Mouse (Mus musculus): ENCODE results near the gene Nfatc4. TPM values are rescaled to one million over a fixed set of nuclear protein-coding genes. Genes with fewer than 3 reads are reported as not detected.

Nfatc4 gene
- polyA plus RNA-seq, 1 experiment from 2014 or later, result 35.5 TPM

DNA sequence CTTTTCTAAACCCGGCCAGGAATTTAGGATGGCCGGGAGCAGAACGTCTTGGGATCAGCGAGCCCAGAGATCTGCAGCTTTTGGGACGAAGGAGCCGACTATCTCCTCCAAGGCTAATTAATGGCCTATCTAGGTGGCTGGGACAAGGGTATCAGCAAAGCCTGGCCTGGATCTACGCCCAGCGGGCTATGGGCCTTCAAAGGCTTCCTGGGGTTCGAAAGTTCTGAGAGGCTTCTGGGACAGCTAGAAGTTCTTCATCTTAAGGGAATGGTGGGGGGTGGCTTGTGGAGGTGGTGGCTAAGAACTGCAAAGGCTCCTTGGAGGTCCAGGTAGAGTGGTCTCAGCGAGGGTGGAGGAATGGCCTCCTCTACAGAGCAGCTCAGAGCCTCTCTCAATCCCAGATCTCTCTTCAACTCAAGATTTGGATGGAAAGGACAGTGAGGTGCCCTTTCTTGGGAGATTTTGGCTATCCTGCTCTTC is 1.1 kb downstream of the Nfatc4 start:
- Histone ChIP-seq H3K9ac (peak overlapping the region; percentile 24; the same call in 1 of the 2 replicates), H3K4me3 (replicated peaks) (peak overlapping the region; percentile 67), H3K27me3 (replicated peaks) (no peaks in the 10 kb centered on the region), H3K4me1 (peaks cover 13% of the 10 kb centered on the region), H3K27ac (peak overlapping the region; percentile 97), H3K4me2 (peak overlapping the region; percentile 69), H3K9me3 (no peaks in the 10 kb centered on the region), H3K36me3 (peaks cover 2% of the 10 kb centered on the region; the same call in 1 of the 2 replicates)
- ATAC-seq (ENCODE audit: insufficient read depth, low FRiP score, low read depth), result no peak
- WGBS, result 5% methylated on average over 10 of the region's 10 CpGs

GRCm38 (mm10) chr14:55824481-55825215 is 1.7 kb downstream of the Nfatc4 start:
- ATAC-seq (ENCODE audit: insufficient read depth, low FRiP score, low read depth), result peak; percentile 6; the same call in 1 of the 2 replicates
- H3K9me3 ChIP-seq, result no peaks in the 10 kb centered on the region
- peak overlapping the region; percentile 69 for H3K4me2 ChIP-seq
- peak overlapping the region; percentile 71 for H3K9ac ChIP-seq
- WGBS, result 2% methylated on average over 31 of the region's 32 CpGs
- peaks cover 13% of the 10 kb centered on the region for H3K4me1 ChIP-seq
- H3K4me3 ChIP-seq (replicated peaks), result peak overlapping the region; percentile 67
- H3K36me3 ChIP-seq, result peaks cover 5% of the 10 kb centered on the region; the same call in 1 of the 2 replicates
- H3K27me3 ChIP-seq (replicated peaks), result no peaks in the 10 kb centered on the region
- peak overlapping the region; percentile 97 for H3K27ac ChIP-seq

GRCm38 (mm10) chr14:55825216-55826051 is 2.5 kb downstream of the Nfatc4 start:
- H3K4me1 ChIP-seq, result peaks cover 13% of the 10 kb centered on the region
- whole genome bisulfite sequencing, result 1% methylated on average over 20 of the region's 37 CpGs
- ATAC-seq (ENCODE audit: insufficient read depth, low FRiP score, low read depth), result no peak
- no peaks in the 10 kb centered on the region for H3K9me3 ChIP-seq
- H3K27ac ChIP-seq, result peak overlapping the region; percentile 97
- peak overlapping the region; percentile 71 for H3K9ac ChIP-seq
- H3K27me3 ChIP-seq (replicated peaks), result no peaks in the 10 kb centered on the region
- peaks cover 12% of the 10 kb centered on the region for H3K36me3 ChIP-seq
- peak overlapping the region; percentile 69 for H3K4me2 ChIP-seq
- H3K4me3 ChIP-seq (replicated peaks), result peak overlapping the region; percentile 67

DNA sequence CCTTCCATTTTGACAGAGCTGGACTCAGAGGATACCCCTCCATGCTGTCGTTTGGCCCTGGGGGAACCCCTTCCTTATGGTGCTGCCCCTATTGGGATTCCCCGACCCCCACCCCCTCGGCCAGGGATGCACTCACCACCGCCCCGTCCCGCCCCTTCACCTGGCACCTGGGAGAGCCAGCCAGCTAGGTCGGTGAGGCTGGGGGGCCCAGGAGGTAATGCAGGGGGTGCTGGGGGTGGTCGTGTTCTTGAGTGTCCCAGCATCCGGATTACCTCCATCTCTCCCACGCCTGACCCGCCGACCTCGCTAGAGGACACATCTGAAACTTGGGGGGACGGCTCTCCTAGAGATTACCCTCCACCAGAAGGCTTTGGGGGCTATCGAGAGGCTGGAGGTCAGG is 3.2 kb downstream of the Nfatc4 start:
- peak overlapping the region; percentile 13; the same call in 1 of the 2 replicates for H3K9ac ChIP-seq
- WGBS, result 6% methylated on average over 15 of the region's 15 CpGs
- H3K4me3 ChIP-seq (replicated peaks), result peak overlapping the region; percentile 67

GRCm38 (mm10) chr14:55826551-55827340 is 3.8 kb downstream of the Nfatc4 start:
- peak overlapping the region; percentile 97; the same call in 1 of the 2 replicates for H3K27ac ChIP-seq
- WGBS, result 20% methylated on average over 41 of the region's 41 CpGs
- H3K4me1 ChIP-seq, result peaks cover 13% of the 10 kb centered on the region

More for the DNA sequence above, 3.2 kb downstream of the Nfatc4 start:
- peaks cover 13% of the 10 kb centered on the region for H3K4me1 ChIP-seq
- H3K27ac ChIP-seq, result peak overlapping the region; percentile 97
- H3K4me2 ChIP-seq, result peak overlapping the region; percentile 69
- no peaks in the 10 kb centered on the region for H3K27me3 ChIP-seq (replicated peaks)
- no peak for ATAC-seq (ENCODE audit: insufficient read depth, low FRiP score, low read depth)
- peaks cover 16% of the 10 kb centered on the region for H3K36me3 ChIP-seq
- no peaks in the 10 kb centered on the region for H3K9me3 ChIP-seq

DNA sequence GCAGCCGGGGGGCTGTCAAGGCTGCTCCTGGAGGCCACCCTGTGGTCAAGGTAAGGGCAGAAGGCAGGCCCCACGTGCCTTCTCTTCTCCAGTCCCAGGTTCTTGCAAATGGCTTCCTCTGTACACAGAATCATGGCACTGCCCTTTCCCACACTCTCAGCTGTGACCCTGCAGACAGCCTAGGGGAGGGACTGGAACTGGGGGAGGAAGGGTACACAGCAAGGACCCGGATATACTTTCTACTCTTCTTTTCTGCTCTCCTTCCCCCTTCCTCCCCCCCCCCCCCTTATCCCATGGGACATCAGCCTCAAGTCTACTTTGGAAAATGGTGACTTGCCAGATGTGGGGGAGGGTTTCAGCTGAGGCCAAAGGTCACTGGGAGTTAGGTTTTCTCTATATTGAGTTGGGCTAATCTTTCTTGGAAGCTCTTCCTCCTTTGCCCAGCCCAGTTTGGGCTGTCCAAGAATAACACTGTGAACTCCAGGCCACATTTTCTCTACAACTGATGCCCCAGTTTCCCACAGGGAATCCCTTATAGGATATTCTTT is 5.8 kb downstream of the Nfatc4 start:
- Histone ChIP-seq H3K4me3 (replicated peaks) (no peak overlapping the region), H3K4me2 (0 out of 2 replicates have a peak overlapping the region, but pooled peaks have one; percentile 2), H3K9me3 (no peaks in the 10 kb centered on the region), H3K36me3 (peaks cover 26% of the 10 kb centered on the region), H3K4me1 (peaks cover 13% of the 10 kb centered on the region), H3K9ac (no peak overlapping the region), H3K27ac (no peak overlapping the region), H3K27me3 (replicated peaks) (no peaks in the 10 kb centered on the region)
- no peak for ATAC-seq (ENCODE audit: insufficient read depth, low FRiP score, low read depth)
- WGBS, result 45% methylated on average over 3 of the region's 3 CpGs

More at GRCm38 (mm10) chr14:55826551-55827340, 3.8 kb downstream of the Nfatc4 start:
- Histone ChIP-seq H3K27me3 (replicated peaks) (no peaks in the 10 kb centered on the region), H3K36me3 (peaks cover 19% of the 10 kb centered on the region), H3K4me2 (peak overlapping the region; percentile 69), H3K9ac (peak overlapping the region; percentile 13; the same call in 1 of the 2 replicates), H3K9me3 (no peaks in the 10 kb centered on the region), H3K4me3 (replicated peaks) (peak overlapping the region; percentile 67)
- no peak for ATAC-seq (ENCODE audit: insufficient read depth, low FRiP score, low read depth)

DNA sequence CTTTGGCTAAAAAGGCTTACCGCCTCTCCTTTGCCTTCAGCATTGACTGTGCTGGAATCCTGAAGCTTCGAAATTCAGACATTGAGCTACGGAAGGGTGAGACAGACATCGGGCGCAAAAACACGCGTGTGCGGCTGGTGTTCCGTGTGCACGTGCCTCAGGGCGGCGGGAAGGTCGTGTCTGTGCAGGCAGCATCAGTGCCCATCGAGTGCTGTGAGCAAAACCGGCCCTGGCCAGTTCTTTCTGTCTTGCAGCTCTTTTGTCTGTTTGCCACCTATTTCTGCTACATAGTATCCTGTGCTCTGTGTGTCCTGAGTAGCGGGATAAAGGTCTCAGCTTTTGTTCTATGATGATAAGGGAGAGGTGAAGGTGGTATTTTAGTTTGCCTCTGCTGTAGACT is 6.9 kb downstream of the Nfatc4 start:
- H3K36me3 ChIP-seq, result peaks cover 26% of the 10 kb centered on the region
- H3K27ac ChIP-seq, result no peak overlapping the region
- H3K4me1 ChIP-seq, result peaks cover 13% of the 10 kb centered on the region
- WGBS, result 90% methylated on average over 16 of the region's 16 CpGs
- no peaks in the 10 kb centered on the region for H3K9me3 ChIP-seq
- ATAC-seq (ENCODE audit: insufficient read depth, low FRiP score, low read depth), result no peak
- no peaks in the 10 kb centered on the region for H3K27me3 ChIP-seq (replicated peaks)
- H3K9ac ChIP-seq, result no peak overlapping the region
- no peak overlapping the region for H3K4me3 ChIP-seq (replicated peaks)
- no peak overlapping the region for H3K4me2 ChIP-seq

DNA sequence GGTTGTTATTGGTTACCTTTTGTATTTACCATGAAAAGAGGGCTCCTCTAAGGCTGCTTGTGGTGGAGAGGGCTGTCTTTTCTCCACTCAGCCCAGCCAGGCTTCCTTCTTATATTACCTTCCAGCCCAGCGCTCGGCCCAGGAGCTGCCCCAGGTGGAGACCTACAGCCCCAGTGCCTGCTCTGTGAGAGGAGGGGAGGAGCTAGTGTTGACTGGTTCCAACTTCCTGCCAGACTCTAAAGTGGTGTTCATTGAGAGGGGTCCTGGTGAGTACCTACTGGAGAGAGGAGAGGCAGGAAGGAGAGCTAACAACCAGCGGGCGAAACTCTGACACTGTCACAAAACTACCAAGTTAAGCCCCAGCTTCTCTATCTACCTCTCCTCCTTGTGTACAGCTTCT is 7.4 kb downstream of the Nfatc4 start:
- no peak overlapping the region for H3K9ac ChIP-seq
- H3K36me3 ChIP-seq, result peaks cover 26% of the 10 kb centered on the region
- no peak overlapping the region for H3K4me3 ChIP-seq (replicated peaks)
- H3K4me1 ChIP-seq, result peaks cover 13% of the 10 kb centered on the region
- no peak overlapping the region for H3K27ac ChIP-seq
- WGBS, result 89% methylated on average over 4 of the region's 4 CpGs
- no peak for ATAC-seq (ENCODE audit: insufficient read depth, low FRiP score, low read depth)
- H3K9me3 ChIP-seq, result no peaks in the 10 kb centered on the region
- no peaks in the 10 kb centered on the region for H3K27me3 ChIP-seq (replicated peaks)
- no peak overlapping the region for H3K4me2 ChIP-seq

DNA sequence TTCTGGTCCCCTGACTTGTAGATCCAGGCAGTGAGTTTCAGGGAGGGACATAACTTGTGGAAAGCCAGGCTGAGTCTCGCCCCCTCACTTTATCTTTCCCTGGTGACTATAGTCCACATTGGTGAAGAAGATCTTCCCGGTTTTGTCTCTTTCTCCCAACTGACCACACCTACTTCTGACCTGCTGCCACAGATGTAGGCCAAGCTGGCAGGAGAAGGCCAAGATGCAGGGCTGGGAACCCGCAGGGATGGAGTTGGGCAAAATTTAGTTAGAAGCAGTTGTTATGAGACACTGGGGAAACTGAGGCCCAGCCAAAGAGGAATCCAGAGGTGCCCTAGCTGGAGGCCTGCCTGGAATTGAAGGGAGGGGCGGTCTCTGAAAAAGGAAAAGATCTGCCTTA is 10.2 kb downstream of the Nfatc4 start:
- Histone ChIP-seq H3K4me3 (replicated peaks) (no peak overlapping the region), H3K9ac (no peak overlapping the region), H3K27ac (no peak overlapping the region), H3K4me2 (no peak overlapping the region), H3K36me3 (peaks cover 26% of the 10 kb centered on the region), H3K9me3 (no peaks in the 10 kb centered on the region), H3K27me3 (replicated peaks) (no peaks in the 10 kb centered on the region), H3K4me1 (peaks cover 6% of the 10 kb centered on the region)
- WGBS, result 81% methylated on average over 4 of the region's 4 CpGs
- ATAC-seq (ENCODE audit: insufficient read depth, low FRiP score, low read depth), result no peak

DNA sequence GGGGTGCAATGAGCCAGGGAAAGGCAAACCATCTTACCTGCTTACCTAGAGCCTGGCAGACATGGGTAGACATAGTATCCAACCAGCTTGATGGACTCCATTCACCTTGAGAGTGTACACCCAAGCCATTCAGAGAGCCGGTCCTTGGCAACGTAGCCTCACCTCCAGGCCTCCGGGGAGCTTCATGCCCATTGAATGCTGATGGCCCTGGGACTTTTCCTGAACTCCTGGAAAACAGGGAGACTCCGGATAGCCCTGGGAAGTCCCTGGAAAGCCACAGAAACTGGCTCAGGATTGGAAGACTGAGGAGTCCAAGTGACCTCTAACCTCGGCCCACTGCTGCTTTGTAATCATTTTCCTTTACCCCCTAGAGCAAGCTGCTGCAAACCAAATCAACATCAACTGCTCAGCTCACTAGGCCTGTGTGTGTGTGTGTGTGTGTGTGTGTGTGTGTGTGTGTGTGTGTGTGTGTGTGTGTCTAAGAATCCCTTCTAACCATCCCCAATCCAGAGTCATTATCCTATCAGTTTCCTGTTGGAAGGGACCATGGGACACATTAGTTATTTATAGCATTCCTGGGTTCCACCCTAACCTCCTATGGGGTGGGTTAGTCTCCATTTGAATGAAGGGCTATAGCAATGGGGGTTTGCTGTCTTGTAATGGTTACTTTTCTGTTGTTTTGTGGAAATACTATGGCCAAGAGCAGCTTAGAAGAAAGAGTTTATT is 12.0 kb downstream of the Nfatc4 start:
- no peak overlapping the region for H3K4me2 ChIP-seq
- no peak overlapping the region for H3K27ac ChIP-seq
- no peaks in the 10 kb centered on the region for H3K4me1 ChIP-seq
- no peak for ATAC-seq (ENCODE audit: insufficient read depth, low FRiP score, low read depth)
- 71% methylated on average over 5 of the region's 5 CpGs for WGBS
- no peaks in the 10 kb centered on the region for H3K9me3 ChIP-seq
- no peak overlapping the region for H3K4me3 ChIP-seq (replicated peaks)
- H3K36me3 ChIP-seq, result peaks cover 19% of the 10 kb centered on the region
- no peak overlapping the region for H3K9ac ChIP-seq
- H3K27me3 ChIP-seq (replicated peaks), result no peaks in the 10 kb centered on the region
